Mouse (Mus musculus) MEL (cell line): ENCODE measurements around the gene Fxr1. TPM values are rescaled to one million over a fixed set of nuclear protein-coding genes. Genes with fewer than 3 reads are reported as not detected.

ENCODE experiments used
- DNase-seq: peaks from one replicate; pipeline ENCODE4 v3.0.0; 2011; ENCODE audit warnings: low read depth, low spot score
- H3K27ac ChIP-seq: 2 replicates; pipeline ENCODE4 v1.5.1; 2012; ENCODE audit warnings: low read depth, mild to moderate bottlenecking, control low read depth, low read length, moderate library complexity; ENCODE audit not compliant: control insufficient read depth
- H3K27me3 ChIP-seq, 2 experiments: fragments of 150-350 bp in 1 of 2; sonication (generic) in 1 of 2; 2 replicates each; pipeline ENCODE4 v1.6.1; 2012; ENCODE audit warnings: low read length in 2 of 2, mild to moderate bottlenecking in 2 of 2, improper control_type of control experiment in 1 of 2, moderate library complexity in 1 of 2; ENCODE audit not compliant: insufficient read depth in 2 of 2, control insufficient read depth in 1 of 2
- H3K36me3 ChIP-seq, 2 experiments: 2 replicates each; pipeline ENCODE4 v1.6.1; 2012 to 2014; ENCODE audit warnings: low read length in 2 of 2, improper control_type of control experiment in 1 of 2, inconsistent platforms in 1 of 2, mild to moderate bottlenecking in 1 of 2; ENCODE audit not compliant: insufficient read depth in 2 of 2, control insufficient read depth in 1 of 2
- H3K4me1 ChIP-seq, 2 experiments: fragments of 150-350 bp in 1 of 2; sonication (generic) in 1 of 2; 2 replicates each; pipeline ENCODE4 v1.6.1; 2012; ENCODE audit warnings: low read length in 2 of 2, improper control_type of control experiment in 1 of 2, mild to moderate bottlenecking in 1 of 2; ENCODE audit not compliant: insufficient read depth in 2 of 2, control insufficient read depth in 1 of 2
- H3K4me3 ChIP-seq, 2 experiments: fragments of 150-350 bp in 1 of 2; sonication (generic) in 1 of 2; 2 replicates each; pipeline ENCODE4 v1.5.1; 2012; ENCODE audit warnings: low read depth in 2 of 2, low read length in 2 of 2, mild to moderate bottlenecking in 2 of 2, moderate library complexity in 2 of 2, control low read depth in 1 of 2, improper control_type of control experiment in 1 of 2; ENCODE audit not compliant: control insufficient read depth in 1 of 2, insufficient read depth in 1 of 2
- H3K79me2 ChIP-seq: 2 replicates; pipeline ENCODE4 v1.6.1; 2012; ENCODE audit warnings: mild to moderate bottlenecking, low read length, moderate library complexity; ENCODE audit not compliant: control insufficient read depth, poor library complexity, insufficient read depth
- H3K9ac ChIP-seq: 2 replicates; pipeline ENCODE4 v1.6.1; 2012; ENCODE audit warnings: low read depth, mild to moderate bottlenecking, control low read depth, low read length, moderate library complexity; ENCODE audit not compliant: control insufficient read depth, poor library complexity, severe bottlenecking
- H3K9me3 ChIP-seq: fragments of 150-350 bp; sonication (generic); replicated peaks from 2 replicates; pipeline ENCODE4 v1.6.1; 2012; ENCODE audit warnings: mild to moderate bottlenecking, low read length, improper control_type of control experiment, moderate library complexity; ENCODE audit not compliant: insufficient read depth
- BHLHE40 ChIP-seq: IDR thresholded peaks from 2 replicates; pipeline ENCODE4 v1.6.1; 2012; ENCODE audit warnings: low read depth, mild to moderate bottlenecking, inconsistent platforms, low read length, improper control_type of control experiment, borderline replicate concordance
- CHD1 ChIP-seq: IDR thresholded peaks from 2 replicates; pipeline ENCODE4 v1.6.1; 2012; ENCODE audit warnings: low read depth, mild to moderate bottlenecking, inconsistent platforms, low read length, improper control_type of control experiment
- CHD2 ChIP-seq: IDR thresholded peaks from 2 replicates; pipeline ENCODE4 v1.6.1; 2011; ENCODE audit warnings: low read length, improper control_type of control experiment
- CTCF ChIP-seq, 3 experiments: IDR thresholded peaks in 2 of 3; conservative IDR thresholded peaks in 1 of 3; 2 replicates each; pipeline ENCODE4 v1.5.1; 2011 to 2012; ENCODE audit warnings: low read length in 3 of 3, low read depth in 2 of 3, mild to moderate bottlenecking in 2 of 3, improper control_type of control experiment in 1 of 3, inconsistent platforms in 1 of 3, mixed read lengths in 1 of 3, moderate library complexity in 1 of 3; ENCODE audit not compliant: control insufficient read depth in 1 of 3, insufficient read depth in 1 of 3, poor library complexity in 1 of 3, severe bottlenecking in 1 of 3
- E2F4 ChIP-seq: IDR thresholded peaks from 2 replicates; pipeline ENCODE4 v1.6.1; 2011; ENCODE audit warnings: low read depth, low read length, improper control_type of control experiment, borderline replicate concordance
- ELF1 ChIP-seq: IDR thresholded peaks from 2 replicates; pipeline ENCODE4 v1.6.1; 2014; ENCODE audit warnings: low read depth, mild to moderate bottlenecking, inconsistent platforms, low read length, improper control_type of control experiment, moderate library complexity
- EP300 ChIP-seq, 2 experiments: IDR thresholded peaks; 2 replicates each; pipeline ENCODE4 v1.6.1; 2011; ENCODE audit warnings: improper control_type of control experiment in 2 of 2, low read length in 2 of 2, low read depth in 1 of 2, mild to moderate bottlenecking in 1 of 2
- GABPA ChIP-seq: IDR thresholded peaks from 2 replicates; pipeline ENCODE4 v1.6.1; 2012; ENCODE audit warnings: low read depth, mild to moderate bottlenecking, inconsistent platforms, low read length, improper control_type of control experiment, moderate library complexity
- GATA1 ChIP-seq: IDR thresholded peaks from 2 replicates; pipeline ENCODE4 v1.6.1; 2011; ENCODE audit warnings: low read depth, low read length, improper control_type of control experiment
- HCFC1 ChIP-seq: IDR thresholded peaks from 2 replicates; pipeline ENCODE4 v1.6.1; 2012; ENCODE audit warnings: low read depth, mild to moderate bottlenecking, inconsistent platforms, low read length, improper control_type of control experiment, moderate library complexity
- JUND ChIP-seq: IDR thresholded peaks from 2 replicates; pipeline ENCODE4 v1.6.1; 2011; ENCODE audit warnings: low read depth, mild to moderate bottlenecking, improper control_type of control experiment, low read length
- KAT2A ChIP-seq: conservative IDR thresholded peaks from 2 replicates; pipeline ENCODE4 v1.6.1; 2012; ENCODE audit warnings: low read depth, low read length, improper control_type of control experiment, inconsistent platforms
- MAFK ChIP-seq: IDR thresholded peaks from 2 replicates; pipeline ENCODE4 v1.6.1; 2011; ENCODE audit warnings: low read depth, mild to moderate bottlenecking, low read length, improper control_type of control experiment, borderline replicate concordance
- MAX ChIP-seq: IDR thresholded peaks from 2 replicates; pipeline ENCODE4 v1.6.1; 2011; ENCODE audit warnings: low read length, improper control_type of control experiment
- MAZ ChIP-seq: IDR thresholded peaks from 2 replicates; pipeline ENCODE4 v1.6.1; 2012; ENCODE audit warnings: low read depth, mild to moderate bottlenecking, inconsistent platforms, low read length, improper control_type of control experiment
- MEF2A ChIP-seq: IDR thresholded peaks from 2 replicates; pipeline ENCODE4 v1.6.1; 2014; ENCODE audit warnings: low read depth, mild to moderate bottlenecking, inconsistent platforms, low read length, improper control_type of control experiment; ENCODE audit not compliant: poor library complexity, insufficient replicate concordance, severe bottlenecking; ENCODE audit errors: extremely low read depth
- MXI1 ChIP-seq: IDR thresholded peaks from 2 replicates; pipeline ENCODE4 v1.6.1; 2011; ENCODE audit warnings: mild to moderate bottlenecking, low read depth, low read length, improper control_type of control experiment
- MYC ChIP-seq: IDR thresholded peaks from 2 replicates; pipeline ENCODE4 v1.6.1; 2011; ENCODE audit warnings: low read depth, mild to moderate bottlenecking, low read length, improper control_type of control experiment, moderate library complexity
- NELFE ChIP-seq: IDR thresholded peaks from 2 replicates; pipeline ENCODE4 v1.6.1; 2011; ENCODE audit warnings: low read depth, low read length, improper control_type of control experiment
- NRF1 ChIP-seq: IDR thresholded peaks from 2 replicates; pipeline ENCODE4 v1.6.1; 2014; ENCODE audit warnings: low read depth, mild to moderate bottlenecking, inconsistent platforms, low read length, improper control_type of control experiment, moderate library complexity; ENCODE audit not compliant: poor library complexity, insufficient read depth, severe bottlenecking
- POLR2A ChIP-seq, 2 experiments: IDR thresholded peaks; 2 replicates each; pipeline ENCODE4 v1.6.1; 2011 to 2012; ENCODE audit warnings: low read length in 2 of 2, mild to moderate bottlenecking in 2 of 2, control low read depth in 1 of 2, improper control_type of control experiment in 1 of 2, low read depth in 1 of 2, moderate library complexity in 1 of 2; ENCODE audit not compliant: control insufficient read depth in 1 of 2, insufficient read depth in 1 of 2, poor library complexity in 1 of 2
- POLR2AphosphoS5 ChIP-seq: IDR thresholded peaks from 2 replicates; pipeline ENCODE4 v1.6.1; 2012; ENCODE audit warnings: low read depth, borderline replicate concordance, mild to moderate bottlenecking, inconsistent platforms, low read length, moderate library complexity, mixed read lengths
- RAD21 ChIP-seq: IDR thresholded peaks from 2 replicates; pipeline ENCODE4 v1.6.1; 2011; ENCODE audit warnings: mild to moderate bottlenecking, low read depth, low read length, improper control_type of control experiment
- SIN3A ChIP-seq: IDR thresholded peaks from 2 replicates; pipeline ENCODE4 v1.6.1; 2012; ENCODE audit warnings: low read length, improper control_type of control experiment, inconsistent platforms
- TAL1 ChIP-seq: IDR thresholded peaks from 2 replicates; pipeline ENCODE4 v1.6.1; 2012; ENCODE audit warnings: mild to moderate bottlenecking, inconsistent platforms, low read length, moderate library complexity, mixed read lengths
- TBP ChIP-seq: IDR thresholded peaks from 2 replicates; pipeline ENCODE4 v1.8.0; 2011; ENCODE audit warnings: low read depth, low read length, improper control_type of control experiment
- USF1 ChIP-seq: IDR thresholded peaks from 2 replicates; pipeline ENCODE4 v1.6.1; 2014; ENCODE audit warnings: low read depth, mild to moderate bottlenecking, inconsistent platforms, low read length, improper control_type of control experiment, moderate library complexity
- USF2 ChIP-seq, 2 experiments: IDR thresholded peaks; 2 replicates each; pipeline ENCODE4 v1.6.1; 2011 to 2012; ENCODE audit warnings: improper control_type of control experiment in 2 of 2, low read length in 2 of 2, borderline replicate concordance in 1 of 2, inconsistent platforms in 1 of 2, low read depth in 1 of 2, mild to moderate bottlenecking in 1 of 2; ENCODE audit not compliant: insufficient read depth in 1 of 2
- ZKSCAN1 ChIP-seq: IDR thresholded peaks from 2 replicates; pipeline ENCODE4 v1.6.1; 2012; ENCODE audit warnings: low read depth, mild to moderate bottlenecking, inconsistent platforms, low read length, improper control_type of control experiment, moderate library complexity
- ZMIZ1 ChIP-seq: IDR thresholded peaks from 2 replicates; pipeline ENCODE4 v1.6.1; 2012; ENCODE audit warnings: low read depth, mild to moderate bottlenecking, inconsistent platforms, low read length, improper control_type of control experiment, moderate library complexity
- ZNF384 ChIP-seq: IDR thresholded peaks from 2 replicates; pipeline ENCODE4 v1.6.1; 2012; ENCODE audit warnings: low read depth, mild to moderate bottlenecking, inconsistent platforms, low read length, improper control_type of control experiment
- polyA plus RNA-seq, 2 experiments: library from polyadenylated mRNA; stranded (reverse) in 1 of 2; unstranded in 1 of 2; fragments of >175 nt in 1 of 2; fragments of >200 nt in 1 of 2; gene quantifications; 2 replicates each; pipeline versions ENCODE4 v1.2.1 to v1.2.4; 2012; ENCODE audit warnings: low replicate concordance in 2 of 2, low read depth in 1 of 2; ENCODE audit not compliant: insufficient read length in 2 of 2, insufficient read depth in 1 of 2, missing spikeins in 1 of 2
- total RNA-seq: library from RNA; depleted of rRNA; stranded (reverse); fragments of 300-350 nt; gene quantifications from 2 replicates; pipeline ENCODE4 v1.2.3, GENCODE M21; 2012

Gene Fxr1
- total and polyA plus RNA-seq, 3 experiments: 92.8 to 123 (median 98.3) TPM

GRCm38 (mm10) chr3:34030601-34031000 is 10.9 kb downstream of the Fxr1 start:
- DNase-seq: no peak
- TF ChIP-seq GATA1 (0 out of 2 replicates have a peak, but pooled peaks have one; percentile 23), ZNF384 (no peak)
- Histone ChIP-seq H3K9me3 (no peaks in the 10 kb centered on the region), H3K27me3 (no peaks in the 10 kb centered on the region), H3K4me1 (peaks cover 31 to 41% of the 10 kb centered on the region in 2 experiments), H3K79me2 (peaks cover 78% of the 10 kb centered on the region), H3K27ac (no peak overlapping the region), H3K36me3 (peaks cover 4 to 80% of the 10 kb centered on the region in 2 experiments; a peak in 3 of 4 replicates), H3K9ac (no peak overlapping the region), H3K4me3 (no peak overlapping the region)

DNA sequence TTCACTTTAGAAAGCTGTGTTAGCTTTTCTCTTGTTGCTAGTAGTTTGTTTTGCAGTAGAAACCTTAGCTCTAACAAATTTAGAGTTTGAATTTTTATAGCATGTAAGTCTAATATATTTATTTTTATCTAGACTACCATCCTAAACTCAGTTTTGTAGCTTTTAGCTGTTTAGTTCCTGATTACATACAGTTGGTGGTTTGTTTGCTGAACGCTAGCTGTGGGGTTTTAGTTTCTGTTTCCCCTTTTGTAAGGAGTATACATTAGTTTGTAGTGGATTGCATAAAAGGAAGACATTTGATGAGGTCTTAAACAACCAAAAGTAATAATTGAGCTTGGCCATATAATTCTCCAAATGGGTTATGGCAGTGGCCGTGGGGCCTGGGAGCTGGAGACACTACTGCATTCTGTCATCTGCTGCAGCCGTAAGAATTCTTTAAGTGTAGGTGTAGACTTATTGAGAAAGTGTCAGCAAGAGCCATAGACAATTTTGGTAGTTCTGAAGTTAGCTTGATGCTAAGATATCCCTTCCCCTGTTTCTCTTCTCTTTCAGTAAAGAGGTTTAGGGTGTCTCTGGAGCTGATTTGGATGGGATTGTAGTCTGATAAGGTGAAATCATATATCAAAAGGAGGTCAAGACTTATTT is 14.1 kb downstream of the Fxr1 start:
- H3K9me3 ChIP-seq: no peaks in the 10 kb centered on the region
- peak overlapping the region; percentile 62 for H3K9ac ChIP-seq
- H3K36me3 ChIP-seq: peaks cover 4 to 75% of the 10 kb centered on the region in 2 experiments; a peak in 3 of 4 replicates
- peak overlapping the region; percentile 76 for H3K27ac ChIP-seq
- peaks cover 37 to 46% of the 10 kb centered on the region in 2 experiments for H3K4me1 ChIP-seq
- peak overlapping the region; percentile 11 to 45; a peak in 3 of 4 replicates for H3K4me3 ChIP-seq
- H3K79me2 ChIP-seq: peaks cover 78% of the 10 kb centered on the region
- H3K27me3 ChIP-seq: no peaks in the 10 kb centered on the region
- DNase-seq: peak; percentile 80
- TF ChIP-seq POLR2A (IDR thresholded peaks at IDR 0.05; ENCODE audit: control insufficient read depth in 1 of 2, insufficient read depth in 1 of 2, low read depth in 1 of 2, low read length in 2 of 2, poor library complexity in 1 of 2): no peak
- no peak for TF ChIP-seq NRF1
- no peak for TF ChIP-seq TBP
- no peak for TF ChIP-seq BHLHE40
- TF ChIP-seq TAL1: peak; percentile 51
- TF ChIP-seq MAX: no peak
- no peak for TF ChIP-seq ZMIZ1
- TF ChIP-seq MEF2A: no peak
- TF ChIP-seq GATA1: 0 out of 2 replicates have a peak, but pooled peaks have one; percentile 36
- TF ChIP-seq POLR2AphosphoS5: no peak
- no peak for TF ChIP-seq RAD21
- no peak for TF ChIP-seq HCFC1
- no peak for TF ChIP-seq CHD2
- TF ChIP-seq NELFE: no peak
- TF ChIP-seq MYC: no peak
- no peak for TF ChIP-seq CHD1
- no peak for TF ChIP-seq ELF1
- peak; percentile 77 for TF ChIP-seq SIN3A
- TF ChIP-seq USF2 (IDR thresholded peaks at IDR 0.05; ENCODE audit: borderline replicate concordance in 1 of 2, insufficient read depth in 1 of 2, low read depth in 1 of 2, low read length in 2 of 2): no peak
- no peak for TF ChIP-seq USF1
- TF ChIP-seq E2F4: no peak
- TF ChIP-seq GABPA: no peak
- TF ChIP-seq ZKSCAN1: no peak
- TF ChIP-seq JUND: no peak
- no peak for TF ChIP-seq MAFK
- TF ChIP-seq ZNF384: no peak
- no peak for TF ChIP-seq MAZ
- no peak for TF ChIP-seq CTCF (IDR thresholded peaks at IDR 0.05 in 2 of 3, conservative IDR thresholded peaks at IDR 0.05 in 1 of 3; ENCODE audit: control insufficient read depth in 1 of 3, insufficient read depth in 1 of 3, low read depth in 2 of 3, low read length in 3 of 3, poor library complexity in 1 of 3, severe bottlenecking in 1 of 3)
- no peak for TF ChIP-seq MXI1
- TF ChIP-seq KAT2A: no peak
- TF ChIP-seq EP300 (IDR thresholded peaks at IDR 0.05; ENCODE audit: low read depth in 1 of 2, low read length in 2 of 2): peak; percentile 55 to 64
